Mouse (Mus musculus) gastrocnemius, postnatal 36 days (tissue): Measurements from ENCODE around the gene Med29. TPM values are rescaled to one million over a fixed set of nuclear protein-coding genes. Genes with fewer than 3 reads are reported as not detected.
A peak's percentile ranks its signal among the peaks of the same experiment; 100 is the strongest.

Experiments
- DNase-seq, 2 experiments: peaks; one replicate each; pipeline ENCODE4 v3.0.0; 2022
- intact Hi-C: fragments of 180-260 bp; cut with DNase I; formaldehyde crosslinking; loops from one replicate; pipeline ENCODE4 v1.15.1; 2025
- total RNA-seq, 2 experiments: library from RNA; stranded (reverse); gene quantifications; 2 replicates each; pipeline ENCODE4 v1.2.3; 2021

The Med29 gene
- total RNA-seq, 2 experiments from 2014 or later, result 19.1 to 22.1 TPM

DNA sequence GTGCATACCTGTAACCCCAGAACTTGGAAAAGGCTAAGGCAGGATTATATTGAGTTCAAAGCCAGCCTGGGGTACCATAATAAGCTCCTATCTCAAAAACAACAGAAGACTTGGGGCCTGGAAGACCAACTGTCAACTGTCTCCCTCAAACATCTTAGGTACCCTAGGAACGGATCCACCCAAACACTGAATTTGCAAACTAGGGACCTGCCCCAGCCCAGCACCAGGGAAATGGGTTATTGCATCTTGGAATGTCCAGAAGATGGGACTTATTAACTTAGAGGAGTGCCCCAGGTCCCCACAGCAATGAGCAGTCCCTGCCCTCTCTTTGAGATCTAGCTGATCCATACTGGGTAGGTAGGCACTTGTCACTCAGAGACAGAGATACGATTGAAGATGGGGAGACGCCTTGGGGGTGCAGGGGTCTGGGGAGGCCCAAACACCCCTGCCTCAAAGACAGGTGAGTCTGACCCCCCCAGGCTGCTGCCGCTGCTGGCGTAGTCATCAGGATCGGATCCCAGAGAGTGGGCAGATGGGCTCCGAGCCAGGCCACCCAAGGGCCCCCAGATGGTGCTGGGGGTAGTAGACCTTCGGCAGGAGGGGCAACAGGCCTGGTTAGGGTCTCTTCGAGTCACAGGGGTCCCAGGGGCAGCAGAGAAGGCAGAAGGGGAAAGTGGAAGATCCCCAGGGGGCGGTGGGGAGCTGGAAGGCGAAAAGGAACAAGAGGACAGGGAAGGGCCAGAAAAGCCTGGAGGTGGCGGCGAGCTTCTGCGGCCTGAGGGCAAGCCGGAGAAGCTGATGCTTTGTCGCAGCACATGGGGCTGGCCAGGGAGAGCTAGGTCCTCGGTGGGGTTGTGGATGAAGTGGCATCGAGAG is 15.1 kb downstream of the Med29 start:
- peak in 1 of 2 experiments; percentile 53 for DNase-seq
- intact Hi-C loops, result no loop called here

DNA sequence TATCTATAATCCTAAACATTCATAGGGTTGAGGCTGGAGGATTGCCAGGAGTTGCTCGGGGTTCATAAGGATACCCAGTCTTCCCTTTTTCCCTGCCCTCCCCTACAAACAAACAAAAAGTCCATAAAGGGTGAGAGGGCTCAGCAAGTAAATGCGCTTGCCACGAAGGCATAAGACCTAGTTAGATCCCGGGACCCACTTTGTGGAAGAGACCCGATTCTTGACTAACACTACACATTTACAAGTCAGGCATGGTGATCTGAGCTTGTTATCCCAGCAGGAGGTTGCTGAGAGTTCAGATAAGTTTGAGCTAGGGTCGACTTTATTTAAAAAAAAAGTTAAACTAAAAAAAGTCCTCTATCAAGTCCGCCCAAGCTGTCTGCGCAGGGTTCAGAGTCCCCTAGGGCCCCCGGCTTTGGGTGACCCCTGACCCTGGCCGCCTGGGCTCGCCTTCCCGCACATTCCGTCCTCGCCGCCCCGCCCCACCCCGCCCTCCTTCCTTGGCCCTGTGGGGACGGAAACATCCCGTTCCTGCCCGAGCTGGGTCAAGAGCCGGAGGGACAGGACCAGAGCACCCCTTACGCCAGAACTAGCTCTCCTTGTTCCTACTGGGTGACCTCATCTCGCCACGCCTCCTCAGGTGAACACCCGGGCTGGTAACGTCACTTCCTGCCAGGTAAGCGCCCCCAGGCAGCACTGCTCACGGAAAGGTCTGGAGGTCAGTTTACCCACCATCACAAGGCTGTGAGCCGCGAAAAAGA is 16.3 kb downstream of the Med29 start:
- DNase-seq, result peak; percentile 72 to 87
- intact Hi-C loops, result no loop called here

DNA sequence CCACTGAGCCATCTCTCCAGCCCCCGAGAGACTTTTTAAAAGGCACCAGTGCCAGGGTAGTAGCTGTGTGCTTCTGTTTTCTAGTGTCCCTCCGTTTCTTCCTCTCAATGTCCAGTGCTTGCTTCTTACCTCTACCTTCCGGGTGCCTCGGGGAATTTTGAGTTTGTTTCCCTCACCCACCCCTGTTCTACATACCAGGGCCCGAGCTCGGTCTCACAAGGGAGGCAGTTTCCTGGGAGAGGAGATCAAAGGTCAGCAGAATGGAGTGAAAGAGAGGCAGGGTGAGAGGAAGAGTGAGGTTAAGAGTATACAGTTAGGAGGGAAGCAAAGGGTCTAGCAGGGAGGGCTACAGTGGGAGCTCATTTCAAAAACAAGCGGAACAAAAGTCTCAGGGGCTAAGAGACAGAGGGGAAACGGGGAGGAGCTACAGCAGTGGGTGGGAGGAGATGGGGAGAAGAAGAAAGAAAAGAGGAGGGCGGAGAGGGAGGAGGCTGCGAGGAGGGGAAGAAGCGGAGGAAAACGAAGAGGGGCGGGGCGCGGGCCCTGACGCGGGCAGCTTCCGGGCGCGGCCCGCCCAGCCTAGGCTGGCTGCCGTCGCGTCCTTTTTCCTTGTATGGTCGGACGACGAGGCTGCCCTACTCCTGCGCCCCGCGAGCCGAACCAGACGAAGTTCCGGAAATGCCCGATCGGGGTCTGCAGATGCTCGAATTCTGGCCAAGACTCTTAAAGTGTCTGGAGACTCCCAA is 17.2 kb downstream of the Med29 start:
- intact Hi-C loops, result no loop called here
- DNase-seq, result peak; percentile 84 to 91

DNA sequence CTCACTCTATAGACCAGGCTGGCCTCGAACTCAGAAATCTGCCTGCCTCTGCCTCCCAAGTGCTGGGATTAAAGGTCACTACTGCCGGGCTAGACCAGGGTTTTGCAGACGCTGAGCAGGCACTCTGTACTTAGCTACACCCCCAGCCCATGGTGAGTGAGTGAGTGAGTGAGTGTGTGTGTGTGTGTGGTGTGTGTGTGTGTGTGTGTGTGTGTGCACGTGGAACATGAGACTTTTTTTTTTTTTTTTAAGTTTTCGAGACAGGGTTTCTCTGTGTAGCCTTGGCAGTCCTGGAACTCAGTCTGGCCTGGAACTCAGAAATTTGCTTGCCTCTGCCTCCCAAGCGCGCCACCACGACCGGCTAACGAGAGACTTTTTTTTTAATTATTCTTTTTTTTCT is 17.9 kb downstream of the Med29 start:
- DNase-seq, result no peak
- intact Hi-C loops, result no loop called here

DNA sequence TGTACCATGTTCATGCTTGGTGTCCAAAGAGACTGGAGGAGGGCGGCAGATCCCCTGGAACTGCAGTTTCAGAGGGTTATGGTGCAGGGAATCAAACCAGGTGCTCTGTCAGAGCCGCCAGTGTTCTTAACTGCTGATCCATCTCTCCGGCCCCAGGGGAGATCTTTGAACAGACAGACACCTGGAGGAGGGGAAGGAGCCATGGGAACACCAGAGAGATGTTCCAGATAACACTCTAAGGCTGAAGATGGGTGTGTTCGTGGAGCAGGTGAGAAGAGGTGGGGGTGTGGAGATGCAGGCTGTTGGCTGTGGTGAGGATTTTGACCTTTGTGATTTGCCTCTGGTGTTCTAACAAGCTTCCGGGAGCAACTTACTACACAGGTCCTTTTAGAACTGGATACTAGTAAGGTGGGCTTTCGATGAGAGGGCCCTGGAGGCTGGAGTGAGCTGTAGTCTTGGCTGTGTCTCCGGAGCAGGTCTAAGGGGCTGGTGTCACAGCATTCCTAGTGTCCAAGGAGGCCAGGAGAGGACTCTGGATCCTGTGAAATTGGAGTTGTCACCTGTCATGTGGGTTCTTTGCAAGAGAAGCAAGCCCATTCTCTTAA is 18.5 kb downstream of the Med29 start:
- no peak for DNase-seq
- intact Hi-C loops, result loop anchor here (1.0 kb wide), 1 partner anchor 12 kb away; no protein-coding TSS in a partner anchor

DNA sequence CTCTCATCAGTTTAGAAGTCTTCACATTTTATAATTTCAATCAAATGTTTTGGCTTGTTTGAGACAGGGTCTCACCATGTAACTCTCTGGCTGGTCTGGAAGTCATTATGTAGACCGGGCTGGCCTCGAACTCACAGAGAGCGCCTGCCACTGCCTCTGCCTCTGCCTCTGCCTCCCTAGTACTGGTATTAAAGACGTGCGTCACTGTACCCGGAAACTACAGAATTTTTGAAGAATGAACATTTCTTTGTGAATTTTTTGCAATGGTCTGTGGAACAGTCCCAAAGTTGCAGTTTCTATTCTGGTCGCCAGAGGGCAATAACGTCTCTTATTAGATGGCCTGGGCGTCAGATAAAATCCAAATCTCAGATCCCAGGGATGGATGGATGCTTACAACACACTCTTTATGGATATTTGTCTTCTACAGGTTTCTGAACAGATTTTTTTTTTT is 19.4 kb downstream of the Med29 start:
- peak in 1 of 2 experiments; percentile 72 for DNase-seq
- intact Hi-C loops, result loop anchor here (1.0 kb wide), 1 partner anchor 13 kb away; no protein-coding TSS in a partner anchor

DNA sequence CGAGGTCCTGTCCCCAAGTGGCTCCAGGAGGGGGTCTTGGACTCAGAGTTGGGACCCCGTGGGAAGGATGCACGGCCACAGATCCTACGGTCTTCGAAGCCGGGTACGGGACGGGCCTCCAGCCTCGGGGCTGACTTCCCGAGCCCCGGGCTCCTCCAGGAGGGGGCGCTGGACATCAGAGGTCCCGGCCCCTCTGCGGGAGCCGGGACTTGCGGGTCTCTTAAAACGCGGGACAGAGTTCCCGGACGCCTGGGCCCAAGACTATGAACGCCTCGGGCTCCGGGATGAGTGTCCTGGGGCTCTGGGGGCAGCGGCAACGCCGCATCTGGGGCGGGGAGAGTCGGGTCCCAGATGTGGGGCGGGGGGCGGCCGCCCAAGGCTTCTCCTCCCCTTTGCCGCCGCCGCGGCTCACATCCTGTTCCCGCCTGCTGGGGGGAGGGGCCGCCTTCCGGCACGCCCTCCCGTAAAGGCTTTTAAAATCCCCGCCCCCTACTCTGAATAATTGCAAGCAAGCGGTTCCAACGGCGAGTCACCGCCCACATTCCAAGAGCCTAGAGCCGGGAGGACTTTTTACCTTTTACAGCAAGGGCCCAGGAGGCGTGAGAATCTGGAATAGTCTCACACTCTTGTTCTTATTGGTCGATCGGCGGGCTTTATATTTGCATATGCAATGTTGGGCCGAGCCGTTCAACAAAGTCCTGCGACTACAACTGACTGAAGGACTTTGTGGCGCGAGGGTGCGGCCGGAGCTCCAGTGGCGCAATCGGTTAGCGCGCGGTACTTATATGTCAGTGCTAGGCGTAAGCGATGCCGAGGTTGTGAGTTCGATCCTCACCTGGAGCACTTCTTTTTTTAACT is 20.0 kb downstream of the Med29 start, which contains the start of gene Plekhg2:
Gene Plekhg2 (minus strand): TSS at position 349 of the 858 bp plus-strand sequence.
- intact Hi-C loops, result loop anchor here (1.0 kb wide), 1 partner anchor 14 kb away; no protein-coding TSS in a partner anchor
- DNase-seq, result peak; percentile 96 to 99

DNA sequence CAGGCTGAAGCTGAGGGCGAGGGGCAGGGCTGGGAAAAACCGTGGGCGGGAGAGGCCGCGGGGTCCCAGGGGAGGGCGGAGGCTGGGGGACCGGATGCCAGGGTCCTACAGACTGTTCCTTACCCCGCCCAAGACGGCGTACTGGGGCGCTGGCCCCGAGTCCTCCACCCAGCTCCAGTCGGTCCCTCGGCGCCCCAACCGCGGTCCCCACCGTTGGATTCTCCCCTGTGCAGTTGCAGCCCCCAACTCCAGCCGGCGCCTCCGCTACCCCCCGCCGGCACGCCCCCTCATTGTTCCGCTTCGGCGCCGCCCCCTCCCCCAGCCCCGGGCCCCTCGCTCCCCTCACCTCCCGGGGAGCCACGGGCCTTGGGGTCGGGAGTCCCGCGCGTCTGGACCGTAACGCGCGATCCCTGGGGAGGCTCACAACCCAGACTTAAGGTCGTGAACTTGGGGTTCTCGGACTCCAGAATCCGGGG is 21.0 kb downstream of the Med29 start:
- DNase-seq, result peak in 1 of 2 experiments; percentile 74
- intact Hi-C loops, result no loop called here

DNA sequence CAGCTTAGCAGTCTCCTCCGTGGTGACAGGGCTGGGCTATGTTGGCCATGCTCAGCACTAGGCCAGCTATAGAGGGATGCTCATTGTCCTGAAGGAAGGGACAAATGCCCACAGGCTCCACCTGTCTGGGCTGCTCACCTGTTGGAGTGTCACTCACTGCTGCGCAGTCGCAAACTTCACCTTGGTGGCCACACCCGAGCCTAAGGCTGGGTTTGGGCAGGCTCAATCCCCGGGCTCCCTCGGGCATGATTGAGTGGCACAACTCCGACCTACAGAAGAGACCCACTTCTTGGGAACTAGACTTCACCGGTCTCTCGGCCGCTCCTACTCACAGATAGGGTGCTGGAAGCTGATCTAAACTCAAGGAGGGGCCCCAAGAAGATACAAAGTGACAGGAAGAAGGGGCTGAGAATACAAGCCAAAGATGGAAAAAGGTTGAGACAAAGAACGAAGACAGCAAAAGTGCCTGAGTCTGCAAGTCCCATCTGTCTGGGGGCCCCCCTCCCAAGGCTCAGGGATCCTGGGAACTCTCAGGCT is 21.5 kb downstream of the Med29 start:
- intact Hi-C loops, result no loop called here
- no peak for DNase-seq

DNA sequence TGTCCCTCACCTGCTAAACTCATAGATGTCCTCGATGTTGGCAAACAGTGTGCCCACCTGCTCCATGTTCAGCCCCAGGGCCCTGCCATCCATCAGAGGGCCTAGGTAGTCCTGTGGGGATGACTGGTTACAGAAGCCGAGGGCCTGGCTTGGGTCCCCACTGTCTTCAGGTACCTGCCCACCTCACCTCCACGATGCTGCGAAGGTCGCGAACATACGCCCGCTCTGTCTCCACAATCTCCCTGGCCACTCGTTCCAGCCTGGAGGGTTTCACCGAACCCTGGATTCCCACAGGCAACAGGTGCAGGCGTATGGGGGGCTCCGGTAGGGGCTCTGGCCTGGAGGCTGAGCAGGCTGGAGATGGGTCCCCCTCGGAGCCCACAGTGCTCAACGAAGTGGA is 22.5 kb downstream of the Med29 start:
- intact Hi-C loops, result no loop called here
- no peak for DNase-seq

DNA sequence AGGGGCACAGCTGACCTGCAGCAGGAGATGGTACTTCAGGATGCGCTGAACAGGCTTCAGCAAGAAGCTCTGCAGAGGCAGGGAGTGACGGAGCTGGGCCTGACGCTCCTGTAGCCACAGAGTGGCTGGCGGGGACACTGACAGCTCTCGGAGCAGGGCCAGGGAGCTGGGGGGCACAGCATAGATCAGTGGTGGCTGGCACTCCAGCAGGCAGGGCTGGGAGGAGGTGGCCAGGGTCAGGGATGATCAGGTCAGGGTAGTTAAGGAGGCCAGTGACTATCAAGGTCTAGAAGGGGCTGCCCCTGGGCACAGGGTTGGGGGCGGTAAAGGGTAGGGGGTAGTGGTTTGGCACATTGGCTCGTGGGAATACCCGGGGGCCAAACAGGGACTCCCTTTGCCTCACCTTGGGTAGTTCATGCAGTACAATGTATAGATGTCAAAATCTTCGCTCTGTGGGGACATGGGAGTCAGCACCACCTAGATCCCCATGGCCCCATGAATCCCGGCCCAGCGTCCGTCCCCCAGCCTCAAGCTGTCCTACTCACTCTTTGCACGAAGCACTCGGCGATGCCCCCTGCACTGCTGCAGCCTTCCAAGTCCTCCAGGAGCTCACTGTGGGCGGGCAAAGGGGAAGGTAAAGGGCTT is 24.1 kb downstream of the Med29 start:
- no peak for DNase-seq
- intact Hi-C loops, result no loop called here

DNA sequence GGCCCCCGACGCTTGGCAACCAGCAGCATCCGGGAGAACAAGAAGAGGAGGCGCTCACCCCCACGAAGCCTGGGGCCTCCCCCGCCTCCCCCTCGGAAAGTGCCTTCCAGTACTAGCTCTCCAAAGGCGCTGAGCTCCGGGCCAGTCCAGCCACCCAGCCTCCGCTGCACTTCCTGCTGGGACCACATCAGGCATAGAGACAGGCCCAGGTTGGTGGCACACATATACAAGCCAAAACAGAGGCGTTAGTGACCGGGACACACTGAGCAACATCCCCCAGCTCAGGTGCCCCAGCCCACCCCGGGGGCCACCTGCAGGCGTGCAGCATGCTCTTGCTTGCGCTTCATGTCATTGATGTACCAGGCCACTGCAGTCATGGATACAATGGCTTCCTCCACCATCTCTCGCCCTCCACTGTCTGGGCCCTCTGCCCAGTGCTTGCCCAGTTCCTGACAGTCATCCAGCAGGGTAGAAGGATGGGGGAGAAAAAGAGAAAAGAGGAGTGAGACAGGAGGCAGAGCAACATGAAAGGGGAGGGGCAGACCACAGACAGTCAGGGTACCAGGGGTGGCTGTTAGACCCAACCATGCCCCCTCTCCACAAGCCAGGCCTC is 24.7 kb downstream of the Med29 start:
- intact Hi-C loops, result no loop called here
- DNase-seq, result no peak

DNA sequence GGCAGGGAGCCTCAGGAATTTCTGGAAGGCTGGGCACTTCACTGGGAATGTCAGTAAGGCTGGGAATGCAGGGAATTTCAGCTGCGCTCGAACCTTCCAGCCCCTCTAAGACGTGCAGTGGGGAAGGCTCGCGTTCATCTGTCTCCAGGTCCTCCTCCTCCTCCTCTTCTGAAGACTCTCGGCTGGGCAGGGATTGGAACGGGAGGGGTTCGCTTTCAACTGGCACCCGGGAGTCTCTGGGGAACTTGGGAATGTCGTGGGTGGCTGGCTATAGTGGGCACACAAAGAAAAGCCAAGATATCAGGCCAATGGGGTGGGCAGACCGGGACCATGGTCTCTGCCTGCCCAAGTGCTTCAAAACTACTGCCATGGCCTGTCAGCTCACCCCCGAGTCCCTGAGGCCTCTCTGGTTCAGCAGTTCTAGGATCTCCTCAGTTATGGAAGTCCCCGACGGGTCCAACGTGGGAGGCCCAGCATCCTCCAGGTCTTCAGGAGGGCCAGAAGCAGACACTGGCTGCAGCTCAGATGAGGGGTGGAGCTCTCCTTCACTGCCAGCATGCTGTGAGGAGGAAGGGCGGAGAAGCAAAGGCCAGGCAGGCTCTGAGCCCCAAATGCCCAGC is 30.0 kb downstream of the Med29 start:
- intact Hi-C loops, result no loop called here

DNA sequence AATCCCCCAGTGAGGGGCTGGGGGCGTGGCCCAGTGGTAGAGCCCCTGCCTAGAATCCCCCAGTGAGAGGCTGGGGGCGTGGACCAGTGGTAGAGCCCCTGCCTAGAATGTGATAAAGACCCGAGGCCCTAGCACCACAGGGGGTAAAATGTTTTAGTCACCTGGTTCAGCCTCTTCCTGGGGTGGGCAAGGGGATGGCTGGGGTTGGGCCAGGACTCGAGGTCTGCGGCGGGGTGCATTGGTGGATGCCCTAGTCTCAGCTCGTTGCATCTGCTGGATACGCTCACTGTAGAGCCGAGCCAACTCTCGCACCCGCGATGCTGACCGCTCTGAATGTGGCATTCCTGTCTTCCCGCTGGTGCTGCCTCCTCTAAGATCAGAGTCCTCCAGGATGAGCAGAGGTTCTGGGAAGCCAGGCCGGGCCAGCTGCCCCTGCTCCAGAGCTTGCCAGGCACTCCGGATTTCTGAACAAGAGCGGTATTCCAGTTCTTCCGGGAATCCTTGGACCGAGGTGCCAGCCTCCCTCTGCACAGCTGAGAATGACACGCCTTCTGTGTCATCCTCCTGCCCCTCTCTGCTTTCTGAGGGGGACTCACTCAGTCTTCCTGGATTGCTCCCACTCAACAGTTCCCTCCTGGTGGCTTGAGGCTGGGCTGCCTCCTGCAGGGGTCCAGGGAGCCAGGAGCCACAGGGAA is 30.7 kb downstream of the Med29 start:
- DNase-seq, result no peak
- intact Hi-C loops, result no loop called here

More for the DNA sequence above, 30.0 kb downstream of the Med29 start:
- DNase-seq, result no peak

DNA sequence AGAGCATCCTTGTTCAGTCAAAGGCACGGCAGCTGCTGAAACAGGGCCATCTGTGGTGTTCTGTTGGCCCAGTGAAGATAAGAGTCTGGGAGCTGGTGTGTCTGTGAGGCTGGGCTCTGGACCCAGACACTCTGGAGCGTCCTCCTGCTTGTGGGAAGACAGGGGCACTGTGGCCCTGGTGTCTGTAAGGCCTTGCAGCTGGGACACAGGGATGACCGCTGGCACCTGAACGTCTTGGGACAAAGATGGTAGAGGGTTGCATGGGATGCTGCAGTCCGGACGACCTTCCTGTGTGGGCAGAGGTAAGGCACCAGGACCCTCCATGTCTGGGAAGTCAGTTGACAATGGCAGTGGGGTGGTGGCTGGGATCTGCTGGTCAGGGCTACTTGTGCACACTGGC is 32.2 kb downstream of the Med29 start:
- intact Hi-C loops, result no loop called here
- no peak for DNase-seq

DNA sequence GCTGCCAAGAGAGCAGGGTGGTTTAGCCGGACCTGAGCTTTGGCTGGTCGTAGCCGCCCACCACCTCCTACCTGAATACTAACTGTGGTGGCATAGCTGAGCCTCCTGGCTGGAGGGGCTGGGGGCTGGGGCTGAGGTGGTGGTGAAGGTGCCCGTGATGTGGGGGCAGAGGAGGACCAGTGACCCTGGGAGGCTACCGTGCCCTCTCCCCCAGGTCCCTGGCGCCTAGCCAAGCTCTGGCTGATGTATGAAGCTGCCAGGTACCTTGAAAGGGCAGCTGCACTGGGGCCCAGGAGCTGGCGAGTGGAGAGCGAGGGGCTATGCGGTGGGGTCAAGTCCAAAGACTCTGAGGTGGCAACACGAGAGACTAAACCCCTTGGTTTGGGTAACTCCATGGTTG is 32.7 kb downstream of the Med29 start:
- no peak for DNase-seq
- intact Hi-C loops, result no loop called here

DNA sequence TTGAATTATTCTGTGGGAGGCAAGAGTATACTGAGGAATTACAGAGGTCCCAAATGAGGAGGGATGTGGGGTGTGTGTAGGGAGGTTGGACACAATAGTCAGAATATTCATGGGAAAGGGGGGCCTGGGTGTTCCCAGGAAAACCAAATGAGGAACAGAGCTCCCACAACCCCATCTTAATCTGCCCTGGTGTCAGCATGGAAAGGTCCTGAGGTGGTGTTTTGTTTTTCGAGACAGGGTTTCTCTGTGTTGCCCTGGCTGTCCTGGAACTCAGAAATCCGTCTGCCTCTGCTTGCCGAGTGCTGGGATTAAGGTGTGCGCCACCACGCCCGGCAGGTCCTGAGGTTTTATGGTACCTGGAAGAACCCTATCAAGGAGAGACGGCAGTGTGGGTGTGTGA is 34.1 kb downstream of the Med29 start:
- intact Hi-C loops, result no loop called here
- no peak for DNase-seq
